Mouse (Mus musculus) limb, embryonic 10.5 days (tissue): ENCODE results near the gene Olfr1053. TPM values are rescaled to one million over a fixed set of nuclear protein-coding genes. Genes with fewer than 3 reads are reported as not detected.
"Not testable (repeated sequence)": the region's sequence is repeated elsewhere in the genome, so short reads cannot be mapped to it uniquely, and the experiment has no call there.

Source experiments
- DNase-seq: peaks from one replicate; pipeline ENCODE4 v3.0.0-alpha.2; 2017; ENCODE audit warnings: low spot score
- H3K27ac ChIP-seq: fragments of 300-500 bp; sonication (generic); 2 replicates; pipeline ENCODE4 v1.5.1; 2016; ENCODE audit warnings: mild to moderate bottlenecking
- H3K27me3 ChIP-seq: fragments of 300-500 bp; sonication (generic); 2 replicates; pipeline ENCODE4 v1.6.1; 2016; ENCODE audit warnings: low read depth, mild to moderate bottlenecking; ENCODE audit not compliant: poor library complexity, severe bottlenecking
- H3K36me3 ChIP-seq: fragments of 300-500 bp; sonication (generic); 2 replicates; pipeline ENCODE4 v1.6.1; 2016; ENCODE audit warnings: mild to moderate bottlenecking, moderate library complexity
- H3K4me1 ChIP-seq: fragments of 300-500 bp; sonication (generic); 2 replicates; pipeline ENCODE4 v1.6.1; 2016
- H3K4me3 ChIP-seq: fragments of 300-500 bp; sonication (generic); 2 replicates; pipeline ENCODE4 v1.5.1; 2016; ENCODE audit warnings: mild to moderate bottlenecking, moderate library complexity
- H3K9me3 ChIP-seq: fragments of 300-500 bp; sonication (generic); replicated peaks from 2 replicates; pipeline ENCODE4 v1.6.1; 2016; ENCODE audit warnings: mild to moderate bottlenecking
- WGBS: fragments of 180-500 bp; shearing (Covaris S2); methylation state at CpG from one replicate; pipeline ENCODE4 v1.1.7; 2016; 5-methylcytosine and 5-hydroxymethylcytosine counted together
- polyA plus RNA-seq: library from polyadenylated mRNA; unstranded; fragments of >200 nt; fragmentation: Nextera tagmentation; extraction: Ambion mirVana; gene quantifications from 2 replicates; pipeline ENCODE4 v1.2.1, GENCODE M21; 2016

Gene Olfr1053
- polyA plus RNA-seq = not detected in 2 replicates

DNA sequence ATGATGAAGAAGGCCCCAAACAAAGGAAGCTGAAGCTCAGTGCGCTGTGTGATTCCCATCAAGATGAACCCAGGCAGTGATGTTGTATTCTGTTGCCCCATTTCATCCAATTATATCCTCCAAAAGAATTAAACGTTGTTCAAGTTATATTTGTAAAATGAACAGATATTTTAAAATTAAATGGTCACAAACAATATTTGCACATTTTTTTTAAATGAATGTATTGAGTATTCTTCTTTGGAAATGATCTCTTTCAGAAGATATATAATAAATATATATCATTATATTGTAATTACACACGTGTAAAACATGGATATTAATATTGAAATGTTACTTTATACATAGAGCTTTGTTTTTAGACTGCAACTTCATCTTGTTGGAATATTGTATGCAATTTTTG, at the start of gene Olfr1053:
TSS of gene Olfr1053 (minus strand) at position 101 of the 400 bp plus-strand sequence.
- 73% methylated on average over 3 of the region's 3 CpGs for WGBS
- Histone ChIP-seq H3K27ac (no peak within 1 kb of the TSS), H3K36me3 (no peaks in the 10 kb centered on the region), H3K4me3 (no peak within 1 kb of the TSS), H3K9me3 (no peaks in the 10 kb centered on the region), H3K27me3 (no peaks in the 10 kb centered on the region), H3K4me1 (no peaks in the 10 kb centered on the region)
- DNase-seq = no peak

DNA sequence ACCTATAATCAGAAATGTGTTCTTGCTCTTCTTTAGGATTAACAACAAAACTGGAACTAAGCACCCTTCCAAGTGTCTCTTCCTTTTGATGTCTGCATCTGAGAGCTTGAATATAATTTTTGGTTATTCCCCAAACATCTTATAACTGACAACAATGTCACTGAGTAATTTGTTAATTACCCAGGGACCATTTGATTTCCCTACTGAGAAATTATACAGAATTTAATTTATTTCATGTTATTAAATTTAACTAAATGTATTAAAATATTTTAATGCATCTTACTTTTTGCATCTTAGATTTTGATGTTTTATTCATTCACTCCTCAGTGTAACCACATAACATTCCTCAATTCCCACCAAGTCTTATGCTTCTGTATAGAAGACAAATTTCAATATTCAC, 47.3 kb upstream of the Olfr1053 start, which contains the start of gene Olfr1056:
TSS of gene Olfr1056 (minus strand) at position 101 of the 400 bp plus-strand sequence.
- Histone ChIP-seq H3K4me1 (no peaks in the 10 kb centered on the region), H3K27me3 (no peaks in the 10 kb centered on the region), H3K4me3 (no peak within 1 kb of the TSS), H3K27ac (no peak within 1 kb of the TSS), H3K36me3 (no peaks in the 10 kb centered on the region), H3K9me3 (no peaks in the 10 kb centered on the region)
- DNase-seq = no peak

DNA sequence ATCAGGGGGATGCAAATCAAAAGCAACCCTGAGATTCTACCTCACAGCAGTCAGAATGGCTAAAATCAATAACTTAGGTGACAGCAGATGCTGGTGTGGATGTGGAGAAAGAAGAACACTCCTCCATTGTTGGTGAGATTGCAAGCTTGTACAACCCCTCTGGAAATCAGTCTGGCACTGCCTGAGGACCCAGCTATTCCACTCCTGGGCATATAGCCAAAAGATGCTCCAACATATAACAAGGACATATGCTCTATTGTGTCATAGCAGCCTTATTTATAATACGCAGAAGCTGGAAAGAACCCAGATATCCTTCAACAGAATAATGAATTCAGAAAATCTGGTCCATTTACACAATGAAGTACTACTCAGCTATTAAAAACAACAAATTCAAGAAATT, 36.7 kb upstream of the Olfr1053 start:
- H3K27me3 ChIP-seq, H3K4me3 ChIP-seq, DNase-seq, H3K36me3 ChIP-seq, H3K9me3 ChIP-seq, H3K4me1 ChIP-seq, H3K27ac ChIP-seq: not testable (repeated sequence)
- 92% methylated on average over 1 of the region's 1 CpGs for WGBS

DNA sequence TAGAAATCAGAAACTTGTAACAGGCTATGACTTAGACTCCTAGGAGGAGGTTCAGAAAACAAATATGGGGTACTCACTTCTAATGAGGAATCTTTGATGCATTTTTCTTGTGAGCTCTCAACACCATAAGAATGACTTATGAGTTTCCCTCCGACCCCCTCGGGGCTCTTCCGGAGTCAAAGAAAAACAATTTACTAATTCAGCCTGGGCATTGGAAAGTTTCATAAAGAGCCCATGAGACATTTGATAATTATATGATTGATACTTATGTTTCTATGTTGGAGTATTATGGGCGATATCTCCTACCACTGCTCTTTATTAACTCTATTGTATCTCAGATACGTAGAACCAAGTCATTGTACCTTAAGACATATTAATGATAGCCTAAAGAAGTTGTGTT, 35.1 kb upstream of the Olfr1053 start, which contains the start of gene Olfr1055:
TSS of gene Olfr1055 (minus strand) at position 101 of the 400 bp plus-strand sequence.
- DNase-seq = no peak
- no peaks in the 10 kb centered on the region for H3K36me3 ChIP-seq
- no peak within 1 kb of the TSS for H3K27ac ChIP-seq
- H3K4me3 ChIP-seq = no peak within 1 kb of the TSS
- H3K27me3 ChIP-seq = no peaks in the 10 kb centered on the region
- no peaks in the 10 kb centered on the region for H3K9me3 ChIP-seq
- WGBS = 94% methylated on average over 5 of the region's 5 CpGs
- no peaks in the 10 kb centered on the region for H3K4me1 ChIP-seq

DNA sequence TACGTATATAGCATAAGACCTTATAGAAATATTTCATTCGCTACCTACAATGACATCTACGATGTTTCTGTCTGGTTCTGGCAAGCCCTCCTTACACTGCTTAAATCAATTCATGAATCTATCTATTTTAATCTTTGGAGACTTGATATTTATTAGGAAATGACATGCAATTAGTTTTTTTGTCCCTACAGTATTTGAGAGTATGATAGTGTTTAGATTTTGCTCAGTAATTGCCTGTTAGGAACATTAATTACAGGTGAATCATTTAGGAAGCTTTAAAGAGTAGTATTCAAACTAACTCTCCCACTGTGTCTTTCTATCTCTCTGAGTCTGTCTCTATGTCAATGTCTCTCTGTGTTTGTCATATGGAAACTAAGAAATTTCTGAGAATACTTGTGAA, 20.2 kb upstream of the Olfr1053 start, which contains the start of gene Olfr1054:
TSS of gene Olfr1054 (minus strand) at position 101 of the 400 bp plus-strand sequence.
- H3K4me1 ChIP-seq = no peaks in the 10 kb centered on the region
- WGBS = 84% methylated on average over 3 of the region's 3 CpGs
- no peak within 1 kb of the TSS for H3K4me3 ChIP-seq
- H3K27me3 ChIP-seq = no peaks in the 10 kb centered on the region
- DNase-seq = no peak
- H3K27ac ChIP-seq = no peak within 1 kb of the TSS
- no peaks in the 10 kb centered on the region for H3K36me3 ChIP-seq
- no peaks in the 10 kb centered on the region for H3K9me3 ChIP-seq

DNA sequence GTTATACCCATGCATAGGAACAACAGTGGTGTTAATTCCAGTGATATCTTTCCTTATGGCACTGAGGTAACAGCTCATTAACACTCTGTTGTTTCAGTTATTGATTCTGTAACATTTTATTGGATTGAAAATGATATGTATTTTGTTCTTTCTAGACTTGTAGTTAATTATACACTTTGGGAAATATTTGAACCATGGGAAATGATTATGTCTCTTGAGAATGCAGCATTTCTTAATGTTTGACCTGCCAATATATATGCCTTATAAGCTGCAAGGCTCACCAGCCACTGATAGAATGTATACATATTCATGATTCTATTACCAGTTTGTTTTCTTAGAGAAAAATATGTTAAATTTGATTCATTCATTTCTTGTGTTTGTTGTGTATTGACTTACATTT, 22.9 kb downstream of the Olfr1053 start, which contains the start of gene Olfr1052:
TSS of gene Olfr1052 (plus strand) at position 301 of the 400 bp plus-strand sequence.
- H3K36me3 ChIP-seq = no peaks in the 10 kb centered on the region
- no peaks in the 10 kb centered on the region for H3K27me3 ChIP-seq
- H3K4me3 ChIP-seq = no peak within 1 kb of the TSS
- no peaks in the 10 kb centered on the region for H3K9me3 ChIP-seq
- no peak for DNase-seq
- no peak within 1 kb of the TSS for H3K27ac ChIP-seq
- H3K4me1 ChIP-seq = no peaks in the 10 kb centered on the region

DNA sequence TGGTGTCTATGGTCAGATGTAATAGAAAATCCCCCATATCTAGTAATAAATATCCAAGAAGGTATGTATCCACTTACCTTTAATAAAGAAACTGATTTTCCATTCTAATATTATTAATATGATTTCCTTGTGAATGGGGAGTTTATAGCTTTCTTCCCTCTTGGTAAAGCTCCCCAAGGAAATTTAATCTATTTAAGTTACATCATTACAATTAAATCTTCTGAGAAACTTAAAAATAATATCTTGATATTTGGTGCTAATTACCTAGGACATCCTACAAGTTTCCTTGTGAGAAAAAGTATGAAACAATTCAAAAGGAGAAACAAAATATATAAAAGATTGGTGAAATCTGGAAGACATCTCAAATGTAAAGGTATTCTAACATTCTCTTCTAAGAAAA, 36.1 kb downstream of the Olfr1053 start, which contains the start of gene Olfr1051:
TSS of gene Olfr1051 (minus strand) at position 101 of the 400 bp plus-strand sequence.
- not testable (repeated sequence) for H3K36me3 ChIP-seq, H3K4me1 ChIP-seq, H3K27ac ChIP-seq, H3K4me3 ChIP-seq, H3K9me3 ChIP-seq, H3K27me3 ChIP-seq, DNase-seq

Other genes starting within 250 kb of the Olfr1053 start
- gene Olfr1036, start 241.3 kb downstream of the Olfr1053 start, polyA plus RNA-seq = not detected in 2 replicates
- gene Olfr1037, start 227.9 kb downstream of the Olfr1053 start, polyA plus RNA-seq = not detected in 2 replicates
- gene Olfr1039, start 179.4 kb downstream of the Olfr1053 start, polyA plus RNA-seq = not detected in 2 replicates
- not detected in 2 replicates for gene Olfr1040, start 168.6 kb downstream of the Olfr1053 start, polyA plus RNA-seq
- gene Olfr1042, start 153.4 kb downstream of the Olfr1053 start, polyA plus RNA-seq = not detected in 2 replicates
- not detected in 2 replicates for gene Olfr1043, start 147.8 kb downstream of the Olfr1053 start, polyA plus RNA-seq
- gene Olfr1044, start 137.5 kb downstream of the Olfr1053 start, polyA plus RNA-seq = not detected in 2 replicates
- not detected in 2 replicates for gene Olfr52, start 129.6 kb downstream of the Olfr1053 start, polyA plus RNA-seq
- not detected in 2 replicates for gene Olfr1045, start 112.3 kb downstream of the Olfr1053 start, polyA plus RNA-seq
- gene Olfr1046, start 96.0 kb downstream of the Olfr1053 start, polyA plus RNA-seq = not detected in 2 replicates
- gene Olfr1047, start 83.9 kb downstream of the Olfr1053 start, polyA plus RNA-seq = not detected in 2 replicates
- not detected in 2 replicates for gene Olfr1048, start 75.0 kb downstream of the Olfr1053 start, polyA plus RNA-seq
- gene Olfr1049, start 57.0 kb downstream of the Olfr1053 start, polyA plus RNA-seq = not detected in 2 replicates
- gene Olfr1051, start 36.2 kb downstream of the Olfr1053 start, polyA plus RNA-seq = not detected in 2 replicates
- not detected in 2 replicates for gene Olfr1052, start 22.8 kb downstream of the Olfr1053 start, polyA plus RNA-seq
- gene Olfr1054, start 20.1 kb upstream of the Olfr1053 start, polyA plus RNA-seq = not detected in 2 replicates
- gene Olfr1055, start 35.0 kb upstream of the Olfr1053 start, polyA plus RNA-seq = not detected in 2 replicates
- not detected in 2 replicates for gene Olfr1056, start 47.2 kb upstream of the Olfr1053 start, polyA plus RNA-seq
- gene Olfr1057, start 63.1 kb upstream of the Olfr1053 start, polyA plus RNA-seq = not detected in 2 replicates
- gene Olfr1058, start 73.3 kb upstream of the Olfr1053 start, polyA plus RNA-seq = not detected in 2 replicates
- not detected in 2 replicates for gene Olfr1061, start 98.8 kb upstream of the Olfr1053 start, polyA plus RNA-seq
- gene Olfr1062, start 111.5 kb upstream of the Olfr1053 start, polyA plus RNA-seq = not detected in 2 replicates
- gene Olfr1065, start 135.3 kb upstream of the Olfr1053 start, polyA plus RNA-seq = not detected in 2 replicates
- not detected in 2 replicates for gene Olfr1066, start 141.0 kb upstream of the Olfr1053 start, polyA plus RNA-seq
- not detected in 2 replicates for gene Olfr228, start 172.1 kb upstream of the Olfr1053 start, polyA plus RNA-seq
- gene Olfr1076, start 193.2 kb upstream of the Olfr1053 start, polyA plus RNA-seq = not detected in 2 replicates
- not detected in 2 replicates for gene Olfr1079, start 227.2 kb upstream of the Olfr1053 start, polyA plus RNA-seq
- not detected in 2 replicates for gene Olfr1080, start 243.0 kb upstream of the Olfr1053 start, polyA plus RNA-seq